Comparison of ENCODE assay signal across 7 mouse cellular contexts in genomic region chrX:48208519-48209185, GRCm38 (mm10). TPM values are rescaled to one million over a fixed set of nuclear protein-coding genes. Genes with fewer than 3 reads are reported as not detected.
A peak's percentile ranks its signal among the peaks of the same experiment; 100 is the strongest.
DNase-seq lines count a peak whose midpoint lies in the region; ATAC-seq lines count a peak whose summit lies in the region.

Zdhhc9 (minus strand) TSS chrX:48208878.

- no peaks in the 10 kb centered on the region for H3K27me3 ChIP-seq in intestine, embryonic 15.5 days (replicated peaks)
- peaks cover 5% of the 10 kb centered on the region; the same call in 1 of the 2 replicates for H3K27me3 ChIP-seq in midbrain, embryonic 10.5 days (ENCODE audit: low read depth, poor library complexity, severe bottlenecking)

- peak within 1 kb of the TSS; percentile 57 for H3K4me2 ChIP-seq in intestine, embryonic 15.5 days (replicated peaks)

- ATAC-seq in intestine, embryonic 15.5 days, result peak; percentile 97

- peak within 1 kb of the TSS; percentile 59 for H3K4me3 ChIP-seq in intestine, embryonic 15.5 days (replicated peaks)
- peak within 1 kb of the TSS; percentile 72 for H3K4me3 ChIP-seq in midbrain, embryonic 10.5 days

- H3K9me3 ChIP-seq in intestine, embryonic 15.5 days, result no peaks in the 10 kb centered on the region
- no peaks in the 10 kb centered on the region for H3K9me3 ChIP-seq in midbrain, embryonic 10.5 days (replicated peaks)

- H3K9ac ChIP-seq in intestine, embryonic 15.5 days, result peak within 1 kb of the TSS; percentile 60

- intact Hi-C loops in gastrocnemius, postnatal 36 days (cut with DNase I), result no loop called here
- intact Hi-C loops in left cerebral cortex, postnatal 25 days (cut with DNase I), result loop anchor here (2.0 to 5.0 kb wide), 2 partner anchors 48 to 186 kb away; partner anchors contain the start of gene Utp14a

- no peaks in the 10 kb centered on the region for H3K4me1 ChIP-seq in intestine, embryonic 15.5 days (replicated peaks)
- peaks cover 5% of the 10 kb centered on the region for H3K4me1 ChIP-seq in midbrain, embryonic 10.5 days

- no peaks in the 10 kb centered on the region for H3K36me3 ChIP-seq in intestine, embryonic 15.5 days
- no peaks in the 10 kb centered on the region for H3K36me3 ChIP-seq in midbrain, embryonic 10.5 days

- H3K27ac ChIP-seq in intestine, embryonic 15.5 days, result peak within 1 kb of the TSS; percentile 78
- H3K27ac ChIP-seq in midbrain, embryonic 10.5 days (replicated peaks), result peak within 1 kb of the TSS; percentile 84

- peak; percentile 78 for DNase-seq in adrenal gland, adult 18-20 months (ENCODE audit: low spot score in 2 of 2)
- peak; percentile 87 for DNase-seq in embryo, embryonic 11 days
- peak; percentile 80 to 81 for DNase-seq in gastrocnemius, postnatal 36 days
- DNase-seq in left cerebral cortex, postnatal 25 days (ENCODE audit: low spot score in 2 of 2), result peak; percentile 83 to 95
- peak; percentile 87 for DNase-seq in midbrain, embryonic 10.5 days (ENCODE audit: low spot score)
- DNase-seq in right cerebral cortex, postnatal 4 days, result peak; percentile 87

- WGBS in intestine, embryonic 15.5 days, result 15% methylated on average over 34 of the region's 34 CpGs
- WGBS in midbrain, embryonic 10.5 days, result 16% methylated on average over 34 of the region's 34 CpGs

RNA-seq across cellular contexts. Expression of gene Zdhhc9, which starts in this region (rescaled TPM):
- total RNA-seq in adrenal gland, adult 18-20 months (2021), result 10 to 100 TPM; 17.4 to 18.9 TPM
- 1 to 10 TPM; 6.9 to 7.1 TPM for total RNA-seq in gastrocnemius, postnatal 36 days (2021)
- polyA plus RNA-seq in intestine, embryonic 15.5 days (2015; fragmentation: Nextera tagmentation; extraction: Ambion mirVana), result 8.2 and 9.1 TPM in 2 replicates
- 10 to 100 TPM; 52.3 to 53.8 TPM for total RNA-seq in left cerebral cortex, postnatal 25 days (2021)
- 2.2 and 3.4 TPM in 2 replicates for polyA plus RNA-seq in midbrain, embryonic 10.5 days (2016; fragmentation: Nextera tagmentation; extraction: Ambion mirVana)

Comparison
In these comparisons a context has a peak if more than half of its experiments do, and no peak if none do; other contexts are left out.
1. Peak in every context shown above with its lines: DNase-seq, ATAC-seq, H3K4me3 ChIP-seq and H3K27ac ChIP-seq.